Mouse (Mus musculus): ENCODE results near the gene Csnk1g2. TPM values are rescaled to one million over a fixed set of nuclear protein-coding genes. Genes with fewer than 3 reads are reported as not detected.
A peak's percentile ranks its signal among the peaks of the same experiment; 100 is the strongest.

The Csnk1g2 gene
- 100 to 1,000 TPM; 121 to 141 TPM for total RNA-seq (2021)
- long read RNA-seq, experiment 1, transcript Csnk1g2-201 (11 exons, 2,348 nt), result major isoform, 33 of 261 reads
- long read RNA-seq, experiment 1, partial matches to known transcripts, result 23 of 261 reads
- long read RNA-seq, experiment 1, other reads (novel, unspliced or antisense), result 202 of 261 reads
- long read RNA-seq, experiment 2, transcript Csnk1g2-201 (11 exons, 2,348 nt), result major isoform, 30 of 239 reads
- long read RNA-seq, experiment 2, partial matches to known transcripts, result 16 of 239 reads
- long read RNA-seq, experiment 2, other reads (novel, unspliced or antisense), result 191 of 239 reads

DNA sequence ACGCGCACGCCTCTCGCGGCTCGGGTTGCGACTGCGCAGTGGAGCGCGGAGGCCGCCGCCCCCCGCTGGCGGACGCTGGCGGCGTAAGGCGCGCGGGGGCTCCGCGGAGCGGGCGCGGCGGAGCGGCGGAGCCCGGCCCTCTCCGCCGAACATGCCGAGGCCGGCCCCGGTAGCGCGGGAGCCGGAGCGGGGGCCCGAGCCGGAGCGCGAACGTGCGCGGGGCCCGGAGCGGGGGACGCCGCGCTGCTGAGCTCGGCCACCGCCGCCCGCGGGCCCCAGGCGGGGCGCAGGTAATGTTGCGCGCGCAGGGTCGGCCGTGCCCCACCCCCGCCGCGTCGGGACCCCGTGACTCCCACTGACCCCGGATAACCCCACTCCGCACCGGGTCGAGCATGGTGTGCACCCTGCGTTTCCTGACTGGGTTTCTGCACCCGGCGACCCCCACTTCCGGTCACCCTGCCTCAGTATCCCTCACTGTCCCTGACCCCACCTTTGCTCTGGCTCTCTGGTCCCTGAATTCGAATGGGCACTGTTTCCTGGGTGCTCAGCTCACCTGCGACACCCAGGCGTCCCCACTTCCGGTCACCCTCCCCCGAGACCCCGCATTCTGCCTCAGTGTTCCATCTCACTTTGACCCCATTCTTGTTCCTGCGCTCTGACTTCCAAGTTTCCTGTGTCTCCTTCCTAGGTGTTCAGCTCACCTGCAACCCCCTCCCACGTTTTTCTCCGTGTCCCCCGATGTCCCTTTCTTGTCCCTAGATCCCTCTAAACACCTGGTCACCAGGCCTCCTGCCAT is at the start of gene Csnk1g2:
Csnk1g2 (plus strand) TSS at position 178 of the 796 bp plus-strand sequence.
- DNase-seq, result peak; percentile 70

DNA sequence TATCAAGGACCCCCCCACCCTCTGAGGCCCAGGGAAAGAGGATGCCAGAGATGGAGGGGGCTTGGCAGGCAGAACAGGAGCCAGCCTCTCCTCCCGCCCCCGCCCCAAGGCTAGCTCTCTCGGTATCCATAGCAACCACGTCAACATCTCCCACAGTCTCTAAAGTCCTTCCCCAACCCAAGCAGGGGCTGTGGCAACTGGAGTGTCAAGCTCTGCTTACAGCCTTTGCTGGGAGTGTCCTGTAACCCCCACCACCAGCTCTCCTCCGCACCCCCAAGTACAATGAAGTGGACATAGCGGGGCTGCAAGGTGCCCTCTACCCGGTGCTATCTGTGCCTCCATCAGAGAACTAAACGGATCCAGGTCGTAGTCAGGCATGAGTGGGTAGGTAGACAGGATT is 48.7 kb upstream of the Csnk1g2 start:
- no peak for DNase-seq

DNA sequence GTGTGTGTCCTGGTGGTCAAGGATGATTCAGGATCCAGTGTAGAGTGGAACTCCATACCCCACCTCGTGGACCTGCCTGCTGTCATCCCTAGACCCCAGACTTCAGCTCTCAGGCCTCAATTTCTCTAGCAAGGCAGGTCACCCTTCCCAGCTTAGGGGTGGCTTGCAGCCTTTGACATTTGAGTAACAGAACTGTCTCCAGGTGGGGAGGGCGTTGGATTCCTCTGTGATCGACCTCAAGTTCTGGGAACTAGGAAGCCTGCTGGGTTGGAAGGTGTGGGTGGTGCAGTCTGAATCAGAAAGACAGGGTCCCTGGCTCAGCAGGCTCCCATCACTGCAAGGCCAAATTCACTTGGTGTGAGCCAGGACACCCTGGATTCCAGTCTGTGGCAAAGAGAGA is 47.7 kb upstream of the Csnk1g2 start:
- no peak for DNase-seq

DNA sequence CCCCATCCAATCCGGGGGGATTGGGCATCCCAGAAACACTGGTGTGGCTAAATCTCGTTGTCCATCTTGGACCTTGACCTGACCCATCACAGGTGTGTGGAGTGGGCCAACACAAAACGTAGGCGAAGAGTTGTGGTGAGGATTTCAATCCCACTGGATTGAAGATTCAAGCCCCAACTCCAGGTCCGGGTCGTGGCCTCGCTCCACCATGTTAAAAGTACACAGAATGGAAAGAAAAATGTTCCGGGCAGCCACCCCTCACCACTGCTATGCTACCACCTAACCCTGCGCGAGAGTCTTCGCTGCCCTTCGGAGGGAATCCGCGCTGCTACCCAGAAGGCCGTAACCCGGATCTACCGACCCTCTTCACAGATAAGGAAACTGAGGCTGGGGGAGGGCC is 46.7 kb upstream of the Csnk1g2 start:
- DNase-seq, result no peak

DNA sequence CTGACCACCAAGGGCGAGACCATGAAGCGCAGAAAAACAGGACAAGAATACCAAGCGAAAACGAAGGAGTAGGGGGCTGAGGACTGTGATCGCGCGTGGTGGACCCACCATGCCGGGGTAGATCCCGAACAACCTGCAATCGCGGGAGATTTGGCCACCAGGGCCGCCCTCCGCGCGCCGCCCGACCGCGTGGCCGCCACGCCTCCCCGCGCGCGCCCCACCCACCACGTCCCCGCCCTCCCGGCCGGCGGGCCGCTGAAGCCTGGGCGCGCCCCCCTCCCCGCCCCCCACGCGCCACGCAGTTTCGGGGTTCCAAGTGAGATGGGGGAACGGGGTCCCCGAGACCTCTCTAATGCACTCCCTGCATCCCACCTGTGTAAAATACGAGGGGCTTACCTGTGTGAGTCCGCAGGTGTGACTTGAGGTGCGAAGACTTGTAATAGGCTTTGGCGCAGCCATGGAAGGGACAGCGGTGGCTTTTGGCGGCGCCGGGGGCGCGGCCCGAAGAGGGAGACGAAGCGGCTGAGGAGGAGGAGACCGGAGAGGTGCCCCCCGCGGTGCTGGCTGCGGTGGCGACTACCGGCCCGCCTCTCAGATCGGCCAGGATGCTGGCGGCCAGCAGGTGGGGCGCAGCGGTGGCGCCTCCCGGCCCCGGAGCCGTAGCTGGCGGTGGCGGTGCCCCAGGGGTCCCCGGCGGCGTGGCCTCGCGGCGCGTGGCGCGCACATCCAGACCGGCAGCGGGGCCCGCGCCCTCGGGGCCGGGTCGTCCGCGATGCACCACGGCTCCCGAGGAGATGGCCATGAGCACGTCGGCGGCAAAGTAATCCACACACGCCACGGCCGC is 46.1 kb upstream of the Csnk1g2 start:
- DNase-seq, result peak; percentile 61

DNA sequence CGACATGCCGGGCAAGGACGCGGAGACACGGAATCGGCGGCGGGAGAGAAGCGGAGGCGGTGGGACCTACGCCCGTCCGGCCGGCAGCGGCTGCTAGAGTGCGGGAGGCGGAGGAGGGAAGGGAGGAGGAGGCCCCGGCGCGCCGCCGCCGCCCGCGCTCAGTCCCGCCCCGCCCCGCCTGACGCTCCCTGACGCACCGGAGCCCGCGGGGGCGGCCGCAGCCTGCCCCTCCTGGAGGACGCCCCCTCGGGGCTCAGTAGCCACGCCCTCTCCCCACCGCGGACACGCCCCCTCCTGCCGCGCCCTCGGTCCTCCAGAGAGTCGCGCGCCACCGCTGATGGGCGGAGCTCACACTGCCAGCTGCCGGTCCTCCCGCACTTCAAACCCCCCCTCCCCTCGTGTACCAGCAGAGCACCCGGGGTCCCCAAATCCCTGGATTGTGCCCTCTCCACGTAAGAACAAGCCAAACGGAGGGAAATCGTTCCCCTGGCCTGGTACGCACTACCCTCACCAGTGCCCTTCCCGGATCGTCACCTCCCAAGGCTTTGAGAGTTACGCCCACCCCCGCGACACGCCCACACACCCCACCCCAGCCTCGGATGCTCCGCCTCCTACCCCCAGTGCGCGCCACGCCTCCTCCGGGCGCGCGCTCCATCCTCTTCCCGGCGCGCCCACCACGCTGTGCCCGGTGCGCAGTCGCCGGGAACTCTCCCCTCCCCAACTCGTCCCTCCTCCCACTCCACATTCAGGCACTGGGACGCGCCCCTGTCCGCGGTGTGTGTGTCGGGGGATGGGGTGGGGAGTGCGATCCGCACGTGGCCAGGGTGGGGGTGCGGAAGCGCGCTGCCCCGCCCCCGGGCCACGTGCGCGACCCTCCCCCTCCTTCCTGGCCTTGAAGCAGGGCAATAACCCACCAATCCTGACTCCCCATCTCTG is 45.2 kb upstream of the Csnk1g2 start, which contains the start of gene Klf16:
Klf16 (minus strand) TSS at position 127 of the 936 bp plus-strand sequence.
- peak; percentile 98 for DNase-seq

DNA sequence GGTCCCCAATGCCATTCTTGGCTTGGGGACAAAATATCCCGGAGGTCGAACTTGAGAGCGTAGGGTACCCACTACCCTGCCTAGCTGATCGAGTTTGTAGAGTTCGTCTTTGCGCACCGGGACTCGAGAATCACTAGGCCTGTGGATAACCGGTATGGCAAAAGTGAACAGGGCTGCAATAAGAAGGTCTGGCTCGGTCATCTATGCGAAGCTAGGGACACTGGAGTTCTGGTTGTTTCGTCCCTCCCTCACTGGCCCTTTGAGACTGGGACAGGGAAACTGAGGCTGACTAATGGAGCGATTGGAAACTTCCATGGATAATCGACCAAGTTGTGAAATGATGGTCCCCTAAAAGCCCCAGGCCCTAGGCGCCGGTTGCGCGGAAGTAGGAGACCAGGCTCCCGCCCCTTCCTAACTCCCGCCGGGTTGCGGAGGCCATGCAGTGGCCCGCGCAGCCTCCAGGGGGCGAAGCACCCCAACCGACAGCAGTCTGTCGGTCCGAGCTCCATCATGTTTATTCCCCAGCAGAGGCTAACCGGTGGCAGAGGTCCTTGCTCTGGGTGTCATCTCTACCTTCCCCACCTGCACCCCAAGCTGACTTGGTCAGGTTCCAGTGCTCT is 44.4 kb upstream of the Csnk1g2 start:
- DNase-seq, result peak; percentile 86

DNA sequence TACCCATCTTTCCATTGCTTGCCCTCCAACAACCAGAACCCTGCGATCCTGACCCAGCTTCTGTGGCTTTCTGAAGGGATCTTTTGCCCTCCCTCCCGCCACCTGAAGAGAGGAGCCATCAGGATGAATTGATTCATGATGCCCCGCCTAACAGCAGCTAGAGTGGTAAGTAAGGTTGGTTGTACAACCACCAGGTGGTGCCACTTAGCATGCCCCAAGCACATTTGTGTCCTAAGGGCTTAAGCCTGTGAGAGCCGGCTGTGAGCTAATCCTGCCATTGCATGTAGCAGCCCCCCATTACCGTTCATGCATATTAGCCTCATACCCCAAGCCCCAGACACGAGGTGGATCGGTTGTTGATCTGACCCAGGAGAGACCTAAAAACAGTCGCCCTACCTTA is 43.7 kb upstream of the Csnk1g2 start:
- DNase-seq, result peak; percentile 46

DNA sequence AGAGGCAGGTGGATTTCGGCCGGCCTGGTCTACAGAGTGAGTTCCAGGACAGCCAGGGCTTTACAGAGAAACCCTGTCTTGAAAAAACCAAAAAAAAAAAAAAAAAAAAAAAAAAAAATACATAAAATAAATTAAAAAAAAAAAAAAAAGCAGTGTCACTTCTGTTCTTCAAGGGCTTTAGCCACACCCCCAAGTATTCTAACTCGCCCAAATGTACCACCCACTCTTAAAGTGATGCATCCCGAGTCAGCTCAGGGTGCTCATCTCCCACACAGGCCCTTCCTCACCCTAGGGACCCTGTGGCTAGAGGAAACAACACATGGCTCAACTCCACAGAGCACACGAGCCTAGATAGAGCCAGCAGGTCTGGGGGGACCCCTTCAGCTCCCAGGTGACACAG is 39.6 kb upstream of the Csnk1g2 start:
- no peak for DNase-seq

DNA sequence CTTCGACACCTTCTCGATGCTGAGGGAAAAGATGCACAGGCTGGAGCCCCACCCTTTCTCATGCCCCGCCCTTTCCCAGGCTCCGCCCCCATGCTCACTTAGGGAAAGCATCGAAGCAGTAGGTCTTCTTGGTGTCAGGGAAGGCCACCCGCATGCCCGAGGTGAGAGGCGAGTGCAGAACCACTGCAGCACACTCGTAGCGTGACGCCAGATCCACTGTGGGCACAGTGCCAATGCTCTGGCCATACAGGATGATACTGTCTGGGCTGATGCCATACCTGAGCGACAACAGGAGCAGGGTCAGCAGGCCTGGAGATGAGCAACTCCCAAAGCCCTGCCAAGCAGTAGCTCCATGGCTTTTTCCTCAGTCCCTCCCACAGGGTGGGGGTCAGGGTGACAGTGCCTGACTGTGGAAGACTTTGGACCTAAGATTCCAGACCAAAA is 38.6 kb upstream of the Csnk1g2 start:
- no peak for DNase-seq

DNA sequence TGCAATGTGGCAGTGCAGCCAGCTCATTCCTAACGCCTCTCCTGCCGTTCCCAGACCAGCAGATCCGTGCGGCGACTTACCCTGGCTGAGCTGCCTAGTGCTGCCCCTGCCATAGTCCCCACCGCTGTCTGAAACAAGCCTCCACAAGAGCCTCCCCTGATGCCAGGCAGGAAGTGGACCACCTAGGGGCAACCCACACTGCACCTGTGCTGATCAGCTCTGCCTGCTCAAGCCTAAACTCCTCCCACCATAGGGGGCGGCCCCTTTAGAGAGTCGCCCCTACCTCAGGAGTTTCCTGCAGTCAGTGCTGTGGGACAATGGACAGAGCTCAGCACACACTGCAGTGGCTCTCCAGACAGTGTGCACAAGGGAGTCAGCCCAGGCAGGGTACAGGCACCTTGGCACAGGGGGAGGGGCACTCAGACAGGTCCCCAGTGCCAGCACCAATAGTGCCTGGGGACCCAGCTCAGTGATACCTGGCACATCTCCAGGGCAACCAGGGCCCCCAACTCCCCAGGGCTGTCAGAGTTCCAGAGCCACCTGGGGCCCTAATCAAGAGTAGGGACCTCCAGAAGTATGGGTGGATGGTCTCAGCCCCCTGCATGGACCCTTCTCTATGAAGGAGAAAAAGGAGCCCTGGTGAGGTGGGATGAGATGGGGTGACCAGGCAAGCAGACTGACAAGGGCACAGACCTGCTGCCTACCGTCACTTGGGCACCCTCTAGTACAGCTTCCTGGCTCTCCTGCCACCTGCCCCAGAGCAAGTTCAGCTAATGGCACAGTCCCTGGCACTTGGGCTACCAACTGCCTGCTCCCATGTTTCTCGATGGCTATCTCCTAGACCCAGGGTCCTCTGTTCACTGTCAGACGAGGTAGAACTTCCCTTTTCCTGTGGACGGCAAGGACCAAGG is 37.7 kb upstream of the Csnk1g2 start:
- no peak for DNase-seq

DNA sequence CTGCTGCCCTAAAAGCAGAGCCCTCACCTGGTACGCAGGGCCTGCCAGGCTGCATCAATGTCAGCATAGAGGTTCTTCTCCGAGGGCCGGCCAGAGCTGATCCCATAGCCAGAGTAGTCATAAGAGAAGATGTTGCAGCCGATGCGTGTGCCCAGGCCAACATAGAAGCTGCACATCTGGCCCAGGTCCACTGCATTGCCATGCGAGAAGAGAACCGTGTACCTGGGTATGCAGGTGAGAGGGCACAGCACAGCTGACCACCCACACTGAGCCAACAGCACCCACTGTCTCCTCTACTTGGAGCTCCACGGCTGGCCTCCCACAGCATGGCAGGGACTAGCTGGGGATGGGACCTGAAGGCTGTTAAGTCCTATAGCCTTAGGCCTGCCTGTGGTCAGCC is 37.1 kb upstream of the Csnk1g2 start:
- DNase-seq, result no peak

DNA sequence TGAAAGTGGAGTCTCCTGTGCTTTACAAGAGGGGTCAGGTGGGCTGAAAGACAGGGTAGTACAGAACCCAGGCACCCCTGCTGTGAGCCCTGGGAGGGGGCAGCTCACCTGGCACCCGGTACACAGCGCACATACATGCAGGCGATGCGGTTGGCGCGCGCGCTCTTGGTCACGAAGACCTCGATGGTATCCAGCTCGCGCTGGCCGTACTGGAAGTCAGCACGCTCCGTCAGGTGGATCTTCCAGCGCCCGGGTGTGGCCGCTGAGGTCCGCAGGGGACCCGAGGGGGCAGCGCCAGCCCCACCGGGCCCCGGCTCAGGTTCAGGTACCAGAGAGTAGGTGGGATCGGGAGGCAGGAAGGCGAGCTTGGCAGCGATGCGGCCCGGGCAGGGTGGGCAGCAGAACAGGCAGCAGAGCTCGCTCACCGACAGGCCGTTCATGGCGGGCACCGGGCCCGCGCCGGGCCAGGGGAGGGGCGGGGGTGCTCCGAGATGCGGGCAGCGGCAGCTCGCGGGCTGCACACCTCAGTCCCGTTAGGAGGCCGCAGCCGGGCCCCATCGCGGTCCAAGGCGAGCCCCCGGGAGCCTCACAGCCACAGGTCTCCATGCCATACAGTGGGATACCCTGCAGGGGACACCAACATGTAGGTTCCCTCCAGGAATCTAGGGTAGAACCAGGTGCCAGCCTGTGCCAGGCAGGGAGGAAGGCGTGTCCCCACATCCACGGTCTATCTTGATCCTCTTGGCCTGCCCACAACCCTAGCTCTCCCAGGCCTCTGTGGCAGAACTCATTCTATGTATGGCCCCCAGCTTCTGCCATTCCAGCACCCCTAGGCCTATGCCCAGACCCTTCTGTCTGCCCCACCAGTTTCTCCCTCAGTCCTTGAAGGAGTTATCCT is 36.0 kb upstream of the Csnk1g2 start:
- DNase-seq, result no peak

DNA sequence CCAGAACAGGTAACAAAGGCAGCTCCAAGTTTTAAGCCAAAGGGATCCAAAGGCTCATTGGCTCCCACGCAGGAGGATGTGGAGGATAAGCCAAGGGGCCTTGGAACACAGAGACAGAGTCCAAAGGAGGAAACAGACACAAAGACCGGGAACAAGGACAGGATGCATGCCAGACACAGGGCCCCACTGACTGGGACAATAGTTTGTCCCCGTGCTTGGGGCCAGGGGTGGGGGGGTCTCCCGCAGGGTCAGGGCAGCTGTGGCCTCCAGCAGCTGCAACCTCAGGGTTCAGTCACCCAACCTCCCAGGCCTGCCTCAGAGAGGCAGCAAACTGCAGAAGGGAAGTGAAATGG is 35.4 kb upstream of the Csnk1g2 start:
- no peak for DNase-seq

DNA sequence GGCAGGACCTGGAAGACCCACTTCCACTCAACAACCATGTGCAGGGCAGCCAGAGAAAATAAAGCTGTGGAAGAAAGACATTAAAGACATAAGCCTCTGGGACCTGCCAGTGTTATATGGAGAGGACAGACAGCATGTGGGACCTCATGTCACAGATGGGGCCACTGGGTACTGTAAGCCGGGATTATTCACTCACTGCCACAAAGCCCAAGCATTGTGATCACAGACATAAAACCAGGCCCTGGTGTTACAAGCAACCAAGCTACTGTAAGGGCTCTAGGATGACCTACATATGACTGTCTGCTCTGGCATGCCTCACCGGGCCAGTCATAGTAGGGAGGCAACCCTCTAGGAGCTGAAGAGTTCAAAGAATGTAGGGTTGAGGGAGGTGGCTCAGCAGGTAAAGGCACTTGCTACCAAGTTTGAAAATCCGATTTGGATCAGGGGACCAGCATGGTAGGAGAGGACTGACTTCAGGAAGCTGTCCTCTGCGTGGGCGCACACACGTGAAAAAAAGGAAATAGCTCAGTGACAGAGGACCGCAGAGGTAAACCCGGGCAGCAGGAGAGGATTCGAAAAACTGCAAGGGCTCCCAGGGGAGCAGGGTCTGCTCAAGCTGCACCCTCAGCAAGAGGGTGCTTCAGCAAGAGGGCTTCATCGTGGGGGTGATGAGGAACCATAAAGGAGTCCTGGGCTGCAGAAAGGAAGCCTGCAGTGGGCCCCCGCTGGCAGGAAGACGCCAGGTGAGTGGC is 33.3 kb upstream of the Csnk1g2 start:
- DNase-seq, result no peak

DNA sequence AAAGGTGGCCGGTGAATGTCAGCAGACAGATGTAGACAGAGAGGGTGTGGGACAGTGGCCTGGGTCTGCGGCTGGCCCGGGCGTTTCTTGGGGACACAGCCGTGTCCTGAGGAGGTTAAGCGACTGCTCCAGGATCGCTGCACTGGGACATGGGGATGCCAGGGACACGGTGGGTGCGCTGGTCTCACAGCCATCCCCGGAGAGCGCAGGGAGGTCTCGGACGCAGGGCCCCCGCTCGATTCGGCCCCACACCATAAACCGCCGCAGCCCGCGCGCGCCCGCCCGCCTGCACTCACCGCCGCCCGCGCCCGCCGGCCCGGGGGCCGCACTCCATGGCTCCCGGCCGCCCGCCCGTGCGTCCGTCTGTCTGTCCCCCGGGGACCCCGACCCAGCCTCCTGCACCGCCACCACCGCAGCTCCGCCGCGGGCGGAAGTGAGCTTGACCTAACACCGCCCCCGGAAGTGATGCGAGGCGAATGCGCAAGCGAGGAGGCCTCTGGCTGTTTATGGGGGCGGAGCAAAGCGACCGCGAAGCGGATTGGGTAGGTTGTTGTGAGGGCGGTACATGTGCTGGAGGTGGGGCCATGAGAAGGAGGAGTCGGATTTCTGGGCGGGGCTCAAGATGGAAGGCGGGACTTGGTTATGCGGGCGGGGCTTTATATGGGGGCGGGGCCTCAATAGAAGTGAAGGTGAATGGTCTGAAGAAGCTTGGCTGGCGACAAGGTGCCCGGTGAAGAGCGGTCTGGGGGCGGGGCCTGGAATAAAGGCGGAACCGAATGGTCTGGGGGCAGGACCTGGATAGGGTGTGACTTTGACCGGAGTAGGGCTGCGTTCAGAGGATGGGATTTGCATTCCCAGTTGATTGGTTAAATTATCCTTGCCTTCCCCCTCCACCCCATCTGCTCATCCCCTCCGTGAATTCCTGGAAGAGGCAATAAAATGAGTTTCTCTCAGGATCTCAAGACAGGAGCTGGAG is 32.5 kb upstream of the Csnk1g2 start, which contains the start of gene Abhd17a:
Abhd17a (minus strand) TSS at position 463 of the 976 bp plus-strand sequence.
- peak; percentile 95 for DNase-seq

DNA sequence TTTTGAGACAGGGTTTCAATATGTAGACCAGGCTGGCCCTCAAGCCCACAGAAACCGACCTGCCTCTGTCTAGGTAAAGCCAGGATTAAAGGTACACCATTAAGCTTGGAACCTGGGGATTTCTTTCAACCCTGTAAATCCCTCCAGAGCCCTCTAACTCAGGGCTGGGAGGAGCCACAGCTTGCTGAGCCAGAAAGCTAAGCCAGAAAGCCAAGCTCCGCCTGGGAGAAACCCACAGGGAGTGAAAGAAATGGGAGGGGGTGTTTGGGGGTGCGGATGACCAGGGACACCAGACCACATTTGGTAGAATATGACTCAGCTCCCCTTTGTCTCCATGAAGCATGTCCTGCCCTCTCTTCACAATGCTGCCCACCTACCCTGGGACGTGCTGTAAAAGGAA is 26.3 kb upstream of the Csnk1g2 start:
- no peak for DNase-seq

Data from gastrocnemius, postnatal 10 days (tissue).